Mouse (Mus musculus) frontal cortex, postnatal 36 days (tissue): Measurements from ENCODE around the gene Agap2.
"Not testable (repeated sequence)": the region's sequence is repeated elsewhere in the genome, so short reads cannot be mapped to it uniquely, and the experiment has no call there.

Experiments
- DNase-seq, 2 experiments: peaks; one replicate each; pipeline ENCODE4 v3.0.0; 2022; ENCODE audit warnings: low spot score in 2 of 2

Gene Agap2

DNA sequence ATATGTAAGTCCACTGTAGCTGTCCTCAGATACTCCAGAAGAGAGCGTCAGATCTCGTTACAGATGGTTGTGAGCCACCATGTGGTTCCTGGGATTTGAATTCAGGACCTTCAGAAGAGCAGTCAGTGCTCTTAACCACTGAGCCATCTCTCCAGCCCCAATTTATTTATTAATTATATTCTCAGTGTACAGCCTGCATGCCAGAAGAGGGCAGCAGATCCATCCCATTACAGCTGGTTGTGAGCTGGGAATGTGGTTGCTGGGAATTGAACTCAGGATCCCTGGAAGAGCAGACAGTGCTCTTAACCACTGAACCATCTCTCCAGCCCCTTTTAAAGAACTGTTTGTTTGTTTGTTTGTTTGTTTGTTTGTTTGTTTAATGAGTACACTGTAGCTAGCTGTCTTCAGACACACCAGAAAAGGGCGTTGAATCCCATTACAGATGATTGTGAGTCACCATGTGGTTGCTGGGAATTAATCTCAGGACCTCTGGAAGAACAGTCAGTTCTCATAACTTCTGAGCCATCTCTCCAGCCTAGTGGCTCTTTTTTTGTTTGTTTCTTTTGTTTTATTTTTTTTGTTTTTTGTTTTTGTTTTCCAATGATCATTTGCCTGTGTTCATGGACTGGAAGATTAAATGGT, 59.4 kb downstream of the Agap2 start:
- DNase-seq, result not testable (repeated sequence)

- DNase-seq, result no peak
These were observed 60.2 kb downstream of the Agap2 start for GRCm38 (mm10) chr10:127135118-127135836.

- DNase-seq, result no peak
These were observed 61.4 kb downstream of the Agap2 start for GRCm38 (mm10) chr10:127136510-127136909.

DNA sequence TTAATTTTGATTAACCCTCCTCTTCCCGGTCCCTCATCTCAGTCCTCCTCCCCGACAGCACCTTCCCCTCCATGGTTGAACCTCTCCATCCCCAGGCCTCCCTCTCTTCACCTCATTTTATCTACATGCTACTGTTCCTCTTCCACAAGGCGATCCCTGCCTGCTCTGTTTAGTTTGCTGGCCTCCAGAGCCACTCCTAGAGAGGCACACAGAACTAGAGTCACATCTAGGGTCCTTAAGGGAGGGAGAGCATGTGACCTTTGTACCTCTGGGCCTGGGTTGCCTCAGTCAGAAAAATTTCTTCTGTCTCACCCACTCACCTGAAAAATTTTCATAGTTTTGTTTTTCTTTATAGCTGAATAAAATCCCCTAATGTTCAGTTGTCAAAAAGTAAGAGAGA, 62.8 kb downstream of the Agap2 start:
- no peak for DNase-seq

DNA sequence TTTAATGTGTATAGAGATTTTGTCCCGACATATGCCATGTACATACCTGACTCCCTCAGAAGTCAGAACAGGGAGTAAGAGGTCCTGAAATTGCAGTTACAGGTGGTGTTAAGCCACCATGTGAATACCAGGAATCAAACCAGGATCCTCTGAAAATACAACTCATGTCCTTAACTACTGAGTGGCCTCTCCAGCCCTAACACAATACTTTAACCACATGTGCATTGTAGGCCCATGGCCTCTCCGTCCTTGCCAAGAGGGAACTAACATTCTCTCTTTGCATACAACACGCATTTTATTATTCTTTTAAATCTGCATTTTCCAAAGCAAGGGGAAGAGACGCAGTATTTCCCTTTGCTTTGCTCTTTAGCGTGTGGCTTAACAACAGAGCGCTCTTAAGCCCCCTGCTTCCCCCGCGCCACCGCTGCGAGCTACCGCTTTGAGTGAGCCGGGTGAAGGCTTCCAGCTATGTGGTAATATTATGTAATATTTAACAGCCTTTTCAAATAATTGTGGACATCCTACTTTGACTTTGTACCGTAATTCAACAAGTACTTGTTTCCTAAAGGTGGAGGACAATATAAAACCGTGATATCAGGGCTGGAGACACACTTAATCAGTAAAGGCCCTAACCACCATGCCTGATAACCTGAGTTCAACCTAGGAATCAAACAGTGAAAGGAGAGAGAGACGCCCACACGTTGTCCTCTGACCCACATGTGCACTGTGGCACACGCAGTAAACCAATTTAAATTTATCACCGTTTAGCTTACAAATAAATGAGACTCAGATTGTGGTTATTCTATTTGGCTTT, 63.5 kb downstream of the Agap2 start:
- no peak for DNase-seq

GRCm38 (mm10) chr10:127140971-127141370, 65.9 kb downstream of the Agap2 start:
- DNase-seq, result no peak

DNA sequence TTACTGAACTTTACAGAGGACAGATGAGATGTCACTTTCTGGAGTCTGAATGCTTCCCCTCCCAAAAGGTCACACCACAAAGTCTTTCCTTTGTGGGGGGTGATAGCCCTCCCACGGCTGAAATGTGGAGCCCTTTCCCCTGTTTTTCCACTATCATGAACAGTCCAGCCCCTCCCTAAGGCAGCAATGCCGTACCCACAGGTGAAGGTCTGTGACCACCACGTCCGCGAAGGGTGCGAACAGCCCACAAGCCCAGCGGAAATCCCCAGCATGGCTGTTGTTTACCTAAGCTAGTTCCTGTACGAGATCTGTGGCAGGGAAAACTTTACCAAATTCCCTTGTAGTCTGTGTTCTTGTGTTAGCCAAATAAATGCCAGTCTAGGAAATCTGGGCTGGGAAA, 66.4 kb downstream of the Agap2 start:
- DNase-seq, result no peak
